Mouse (Mus musculus): ENCODE measurements around the gene Prdm11.

Prdm11 gene

GRCm38 (mm10) chr2:92917405-92918142 lies 128.4 kb downstream of the Prdm11 start:
- peak; percentile 73 for DNase-seq

DNA sequence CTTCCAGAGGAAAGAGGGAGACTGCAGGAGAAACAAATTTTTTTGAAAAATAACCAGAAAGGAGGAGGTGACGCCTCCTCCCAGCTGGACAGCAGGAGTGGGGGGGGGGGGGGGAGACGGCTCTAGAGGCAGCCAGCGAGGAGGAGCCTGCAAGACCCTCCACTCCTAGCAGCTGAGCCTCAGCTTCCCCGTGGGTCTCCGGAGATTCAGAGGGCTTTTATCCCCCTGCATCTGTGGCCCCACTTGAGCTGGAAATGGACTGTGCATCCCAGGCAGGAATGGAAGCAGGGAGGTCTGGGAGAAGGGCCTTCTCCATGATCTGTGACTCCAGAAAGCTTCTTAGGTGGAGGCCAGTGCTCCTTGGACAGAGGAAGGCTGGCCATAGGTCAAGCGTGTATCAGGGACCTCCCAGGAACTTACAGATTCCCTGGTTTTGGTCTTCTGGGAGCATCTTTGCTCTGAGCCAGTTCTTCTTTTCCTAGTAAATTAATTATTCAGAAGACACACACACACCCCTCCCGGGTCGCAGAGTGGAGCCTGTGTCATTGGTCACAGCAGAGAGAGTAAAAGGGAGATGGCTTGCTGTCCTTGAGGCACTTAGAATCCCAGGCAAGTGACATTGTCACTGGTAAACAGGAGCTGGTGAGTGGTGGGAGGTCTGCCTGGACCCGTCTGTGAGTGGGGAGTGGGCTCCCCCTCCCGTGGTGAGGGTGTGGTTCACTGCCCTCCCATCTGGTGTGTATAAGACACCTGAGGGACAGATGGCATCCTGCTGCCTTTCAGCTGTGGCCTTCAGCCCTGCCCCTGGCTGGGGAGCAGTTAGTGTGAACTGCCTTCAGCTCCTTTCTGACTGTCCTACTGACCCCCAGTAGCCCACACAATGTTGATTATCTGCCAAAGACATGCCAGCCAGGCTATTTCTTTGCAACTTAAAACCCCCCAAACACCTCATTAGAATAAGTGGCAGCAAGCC lies 130.0 kb downstream of the Prdm11 start:
- DNase-seq = no peak
